Mouse (Mus musculus) layer of hippocampus, postnatal 36 days (tissue): ENCODE data around the gene Plxna1. TPM values are rescaled to one million over a fixed set of nuclear protein-coding genes. Genes with fewer than 3 reads are reported as not detected.
A peak's percentile ranks its signal among the peaks of the same experiment; 100 is the strongest.

Experiments
- DNase-seq, 2 experiments: peaks; one replicate each; pipeline ENCODE4 v3.0.0; 2022
- total RNA-seq, 2 experiments: library from RNA; stranded (reverse); gene quantifications; 2 replicates each; pipeline ENCODE4 v1.2.3; 2021

Gene Plxna1
- total RNA-seq, 2 experiments from 2014 or later = 111 to 112 TPM

GRCm38 (mm10) chr6:89360709-89361417, 1.6 kb downstream of the Plxna1 start:
- DNase-seq = no peak

GRCm38 (mm10) chr6:89359771-89360708, 2.4 kb downstream of the Plxna1 start:
- no peak for DNase-seq

GRCm38 (mm10) chr6:89359192-89359591, 3.2 kb downstream of the Plxna1 start:
- no peak for DNase-seq

GRCm38 (mm10) chr6:89355661-89356060, 6.8 kb downstream of the Plxna1 start:
- no peak for DNase-seq

- no peak for DNase-seq
These were observed 7.7 kb downstream of the Plxna1 start for GRCm38 (mm10) chr6:89354726-89355125.

- DNase-seq = no peak
These were observed 8.3 kb downstream of the Plxna1 start for GRCm38 (mm10) chr6:89354076-89354475.

- no peak for DNase-seq
These were observed 9.3 kb downstream of the Plxna1 start for GRCm38 (mm10) chr6:89353101-89353500.

- DNase-seq = no peak
These were observed 10.8 kb downstream of the Plxna1 start for GRCm38 (mm10) chr6:89351441-89352137.

- no peak for DNase-seq
These were observed 11.9 kb downstream of the Plxna1 start for GRCm38 (mm10) chr6:89350520-89350919.

GRCm38 (mm10) chr6:89350037-89350515, 12.3 kb downstream of the Plxna1 start:
- no peak for DNase-seq

- DNase-seq = peak in 1 of 2 experiments; percentile 58
These were observed 14.1 kb downstream of the Plxna1 start for GRCm38 (mm10) chr6:89348363-89348762.

GRCm38 (mm10) chr6:89347792-89348191, 14.6 kb downstream of the Plxna1 start:
- no peak for DNase-seq

GRCm38 (mm10) chr6:89345855-89346254, 16.6 kb downstream of the Plxna1 start:
- no peak for DNase-seq

- no peak for DNase-seq
These were observed 17.0 kb downstream of the Plxna1 start for GRCm38 (mm10) chr6:89345486-89345785.

GRCm38 (mm10) chr6:89344613-89345485, 17.6 kb downstream of the Plxna1 start:
- no peak for DNase-seq

GRCm38 (mm10) chr6:89341981-89342380, 20.4 kb downstream of the Plxna1 start:
- DNase-seq = no peak

- DNase-seq = peak in 1 of 2 experiments; percentile 62
These were observed 23.0 kb downstream of the Plxna1 start for GRCm38 (mm10) chr6:89339447-89339846.

- DNase-seq = no peak
These were observed 23.7 kb downstream of the Plxna1 start for GRCm38 (mm10) chr6:89338733-89339132.

GRCm38 (mm10) chr6:89337574-89337973, 24.8 kb downstream of the Plxna1 start:
- no peak for DNase-seq

- DNase-seq = no peak
These were observed 28.3 kb downstream of the Plxna1 start for GRCm38 (mm10) chr6:89333964-89334702.

- DNase-seq = no peak
These were observed 31.5 kb downstream of the Plxna1 start for GRCm38 (mm10) chr6:89330957-89331356.
